Mouse (Mus musculus): ENCODE measurements at regions not wholly inside any gene's neighbourhood (a gene's known extent, or its start where the extent isn't known, plus 50 kb on each side); places are given as distances from the start of the nearest gene placed in this dataset.

DNA sequence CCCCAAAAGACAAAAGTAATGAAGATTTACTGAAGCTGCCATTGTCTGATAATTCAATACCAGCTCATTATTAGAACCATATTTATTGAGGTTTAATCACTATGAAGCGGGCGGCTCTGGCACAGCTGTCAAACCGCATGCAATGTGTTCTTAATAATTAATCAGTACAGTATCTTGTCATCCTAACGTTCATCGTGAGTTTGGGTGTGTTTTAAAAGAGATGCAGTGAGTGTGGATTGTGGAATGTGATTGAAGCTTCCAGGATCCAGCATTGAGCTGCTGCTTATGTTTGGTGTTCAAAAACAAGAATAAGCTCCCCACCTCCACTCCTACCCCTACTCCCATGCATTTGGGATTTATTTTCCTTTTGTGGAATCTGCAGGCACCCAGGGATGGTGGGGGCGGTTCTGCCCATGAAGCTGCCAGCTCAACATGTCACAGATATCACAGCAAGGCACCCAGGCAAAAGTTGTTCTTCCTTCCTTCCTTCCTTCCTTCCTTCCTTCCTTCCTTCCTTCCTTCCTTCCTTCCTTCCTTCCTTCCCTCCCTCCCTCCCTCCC is 224.6 kb downstream of the Ttc32 start:
- intact Hi-C loops (cut with DNase I; ENCODE audit: low total_unique reads): loop anchor here (10.0 kb wide), 1 partner anchor 80 kb away; no protein-coding TSS in a partner anchor
- DNase-seq: no peak

DNA sequence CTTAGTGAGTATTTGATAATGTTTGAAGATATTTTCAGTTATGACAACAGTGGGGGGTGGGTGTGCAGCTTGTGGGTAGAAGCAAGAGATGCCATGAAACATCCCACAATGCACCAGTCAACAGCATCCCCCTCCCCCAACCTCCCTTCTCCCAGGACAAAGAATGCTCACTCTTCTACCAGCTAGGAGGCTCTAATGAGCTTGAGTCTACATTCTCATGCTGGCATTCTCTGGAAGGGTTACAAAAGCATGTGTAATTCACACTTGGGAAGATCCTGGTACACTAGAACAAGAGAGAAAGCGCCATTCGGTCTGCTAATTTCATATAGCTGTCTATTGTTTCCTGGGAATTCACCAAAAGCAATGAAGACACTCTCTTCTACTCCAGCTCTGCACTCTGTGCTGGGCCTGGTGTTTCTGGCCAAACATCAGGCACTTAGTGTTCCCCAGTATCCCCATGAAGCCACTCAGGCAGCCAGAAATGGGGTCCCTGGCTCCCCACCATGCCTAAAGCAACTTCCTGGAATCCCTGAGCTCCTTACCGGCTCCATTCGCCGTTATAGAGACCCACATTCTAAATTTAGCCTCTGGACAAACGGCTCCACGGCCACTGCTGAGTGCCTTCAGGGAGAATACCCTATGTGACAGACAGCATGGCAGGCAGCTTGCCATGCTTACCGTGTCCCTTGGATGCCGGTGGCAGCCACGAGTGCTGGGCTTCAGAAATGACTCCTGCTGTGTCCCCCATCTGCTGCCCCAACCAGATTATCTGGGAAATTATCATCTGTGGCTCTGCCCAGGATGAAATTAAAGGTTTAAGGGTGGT is 226.1 kb downstream of the Ttc32 start:
- intact Hi-C loops (cut with DNase I; ENCODE audit: low total_unique reads): loop anchor here (10.0 kb wide), 1 partner anchor 81 kb away; no protein-coding TSS in a partner anchor
- no peak for DNase-seq

DNA sequence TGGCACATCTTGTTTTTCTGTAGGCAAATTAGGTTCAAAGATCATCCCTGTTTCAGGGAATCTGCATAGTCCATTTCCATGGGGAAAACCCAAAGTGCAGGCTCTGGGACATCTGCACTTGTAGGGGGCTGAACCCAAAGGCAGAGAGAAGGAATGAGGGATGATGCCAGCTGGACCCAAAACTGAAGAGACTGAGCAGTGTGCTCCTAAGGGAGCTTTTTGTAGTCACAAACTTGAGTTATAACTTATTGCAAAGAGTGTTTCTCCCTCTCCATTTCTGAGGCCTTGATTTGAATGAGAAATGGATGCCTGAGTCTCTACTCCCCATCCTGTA is 226.7 kb downstream of the Ttc32 start:
- DNase-seq: no peak
- intact Hi-C loops (cut with DNase I; ENCODE audit: low total_unique reads): loop anchor here (10.0 kb wide), 1 partner anchor 82 kb away; no protein-coding TSS in a partner anchor

DNA sequence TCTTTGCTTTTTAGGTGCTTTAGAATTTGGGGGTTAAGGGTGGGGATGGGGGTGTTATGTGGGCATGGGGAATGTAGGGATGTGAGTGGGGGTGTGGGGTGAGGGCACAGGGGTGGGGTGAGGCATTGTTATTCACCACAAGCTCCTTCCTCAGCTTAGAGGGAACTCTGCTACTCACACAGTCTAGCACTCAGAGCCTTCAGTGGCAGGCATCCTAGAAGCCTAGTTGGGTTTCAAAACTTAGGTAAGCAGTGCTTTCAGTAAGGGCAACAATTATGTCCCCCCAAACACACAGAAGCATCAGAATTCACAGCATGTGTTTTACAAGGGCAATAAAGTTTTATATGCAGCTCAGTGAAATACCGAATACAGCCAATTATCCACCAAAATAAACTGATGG is 228.4 kb downstream of the Ttc32 start:
- DNase-seq: no peak
- intact Hi-C loops (cut with DNase I; ENCODE audit: low total_unique reads): loop anchor here (10.0 kb wide), 1 partner anchor 83 kb away; no protein-coding TSS in a partner anchor

DNA sequence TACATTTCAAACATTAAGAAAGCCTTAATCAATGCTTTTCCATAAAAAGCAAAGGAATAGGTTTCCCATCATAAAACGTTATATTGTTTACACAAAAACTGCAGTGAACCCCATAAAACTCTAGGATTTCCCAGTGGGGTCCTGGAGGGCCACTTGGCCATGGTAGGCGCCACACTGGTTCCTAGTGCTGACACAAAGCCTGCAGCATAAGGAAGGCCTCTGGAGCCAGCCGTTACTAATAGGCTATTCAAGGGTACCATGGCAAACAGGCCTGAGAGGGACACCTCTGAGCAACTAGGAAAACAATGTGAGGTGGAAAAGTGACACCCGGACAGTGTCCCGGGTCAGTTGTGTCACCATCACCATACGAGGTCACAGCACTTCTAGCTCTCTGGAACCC is 231.9 kb downstream of the Ttc32 start:
- intact Hi-C loops (cut with DNase I; ENCODE audit: low total_unique reads): no loop called here
- no peak for DNase-seq

DNA sequence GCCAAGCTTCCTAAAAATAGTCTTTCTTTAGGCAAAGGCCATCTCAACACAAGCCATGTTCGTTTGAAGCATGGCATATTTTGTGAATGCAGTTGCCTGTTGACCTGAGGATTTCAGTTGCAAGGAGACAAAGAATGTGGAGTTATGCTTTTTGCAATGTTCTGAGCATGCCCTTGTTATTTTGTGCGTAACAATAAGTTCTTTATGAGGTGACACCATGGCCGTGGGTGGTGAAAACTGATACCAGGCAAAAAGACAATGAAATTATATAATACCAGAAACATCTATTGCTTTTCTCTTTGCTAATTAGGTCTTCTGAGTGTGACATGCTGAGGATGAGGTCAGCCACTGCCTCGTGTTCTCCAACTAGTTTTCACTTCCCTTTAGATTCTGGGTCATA is 236.4 kb downstream of the Ttc32 start:
- DNase-seq: no peak
- intact Hi-C loops (cut with DNase I; ENCODE audit: low total_unique reads): no loop called here

DNA sequence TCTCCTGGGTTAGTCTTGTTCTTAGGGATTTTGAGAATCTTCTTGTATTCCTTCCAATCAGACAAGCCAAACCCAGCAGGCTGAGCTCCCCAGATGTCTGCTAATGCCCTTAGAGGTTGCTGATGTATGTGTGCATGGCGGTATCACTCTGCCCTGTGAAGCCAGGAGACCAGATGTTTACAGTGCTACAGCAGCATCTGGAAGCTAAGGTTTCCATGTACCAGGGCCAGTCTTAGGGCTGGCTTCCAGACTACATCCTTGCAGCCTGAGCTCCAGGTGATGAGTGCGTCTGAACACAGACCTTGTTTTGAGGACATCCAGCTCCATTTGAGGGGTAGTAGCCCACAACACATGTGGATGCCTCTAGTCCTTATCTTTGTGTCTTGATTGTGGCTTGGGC is 241.7 kb downstream of the Ttc32 start:
- no peak for DNase-seq
- intact Hi-C loops (cut with DNase I; ENCODE audit: low total_unique reads): no loop called here

DNA sequence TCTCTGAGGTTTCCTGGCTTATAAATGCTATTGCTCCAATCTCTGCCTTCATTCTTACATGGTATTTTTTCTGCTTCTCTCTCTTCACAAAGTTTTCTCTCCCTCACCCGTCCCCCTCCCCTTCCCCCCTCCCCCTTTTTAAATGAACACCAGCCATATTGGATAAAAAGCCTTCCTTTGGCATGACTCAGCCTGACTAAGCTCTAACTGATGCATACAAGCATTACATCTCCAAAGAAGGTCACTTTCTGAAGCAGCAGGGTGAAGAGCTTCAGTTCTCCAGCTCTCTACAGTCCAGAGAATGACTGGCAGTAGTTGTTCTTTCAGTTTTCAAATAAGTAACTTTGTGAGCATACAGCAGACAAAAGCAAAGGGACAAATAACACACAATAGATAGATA is 244.4 kb downstream of the Ttc32 start:
- no peak for DNase-seq
- intact Hi-C loops (cut with DNase I; ENCODE audit: low total_unique reads): no loop called here

DNA sequence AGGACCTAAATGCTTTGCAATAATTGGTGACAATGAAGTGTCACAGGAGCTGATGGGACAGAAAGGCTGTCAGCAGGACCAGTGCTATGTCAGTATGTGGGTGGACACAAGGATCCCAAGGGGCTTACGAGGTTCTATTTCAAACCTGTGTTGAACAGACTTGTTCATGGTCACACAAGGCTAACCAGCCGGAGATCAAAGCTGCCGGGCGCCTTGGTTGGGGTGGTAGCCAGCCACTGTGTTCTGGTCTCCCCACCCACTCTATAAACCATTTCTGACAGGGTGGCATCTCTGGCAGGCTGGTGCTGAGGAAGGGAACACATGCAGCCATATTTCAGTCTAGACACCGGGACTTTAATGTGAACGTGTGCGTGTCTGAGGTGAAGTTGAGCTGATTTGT is 245.9 kb downstream of the Ttc32 start:
- no peak for DNase-seq
- intact Hi-C loops (cut with DNase I; ENCODE audit: low total_unique reads): no loop called here

DNA sequence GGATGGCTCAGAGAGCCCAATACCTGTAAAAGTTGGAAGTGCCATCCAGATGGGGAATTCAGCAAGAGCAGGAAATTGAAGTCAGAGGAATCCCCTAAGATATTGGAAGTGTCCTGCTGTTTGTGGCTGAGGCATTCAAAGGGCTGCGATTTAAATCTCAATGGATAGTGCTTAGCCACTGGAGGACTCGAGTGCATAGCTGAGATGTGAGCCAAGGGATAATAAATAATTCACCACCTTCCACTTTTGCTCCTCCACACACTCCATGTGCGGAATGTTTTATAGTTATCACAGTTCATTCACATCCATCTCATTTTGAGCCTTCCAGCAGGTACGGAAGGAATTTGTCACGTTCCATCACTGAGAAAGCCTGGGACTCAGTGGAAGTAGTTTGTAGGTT is 248.9 kb downstream of the Ttc32 start:
- DNase-seq: no peak
- intact Hi-C loops (cut with DNase I; ENCODE audit: low total_unique reads): no loop called here

DNA sequence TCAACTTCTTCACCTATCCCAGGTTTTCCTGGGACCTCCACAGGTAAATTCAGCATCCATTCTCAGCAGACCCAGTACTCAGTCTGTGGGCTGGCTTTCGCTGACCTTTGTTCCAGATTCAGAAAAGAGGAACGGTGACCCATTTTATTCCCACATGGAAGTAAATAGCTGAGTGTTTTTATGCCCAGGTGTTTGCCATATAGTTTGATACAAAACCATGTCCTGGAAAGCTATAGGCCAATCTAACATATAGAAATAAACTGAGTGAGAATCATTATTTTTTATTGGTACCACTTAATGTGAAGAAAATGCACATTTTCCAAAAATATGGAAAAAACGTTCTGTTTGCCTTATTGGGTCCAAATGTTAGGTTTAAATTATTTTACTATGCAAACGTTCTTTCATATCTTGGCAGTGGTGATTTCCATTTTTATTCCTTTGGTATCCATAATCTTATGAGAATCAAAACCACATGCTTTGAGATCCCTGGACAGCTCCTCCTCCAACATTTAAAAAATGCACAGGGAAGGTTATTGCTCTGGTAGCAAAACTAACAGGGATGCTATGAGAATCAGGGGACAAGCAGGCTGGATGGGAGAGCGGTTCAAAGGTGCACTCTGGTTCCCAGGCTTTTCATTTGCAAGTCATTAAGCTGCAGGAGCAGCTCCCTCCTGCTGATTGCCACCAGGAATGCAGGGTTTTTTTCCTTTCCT is 250.3 kb downstream of the Ttc32 start:
- intact Hi-C loops (cut with DNase I; ENCODE audit: low total_unique reads): no loop called here
- DNase-seq: no peak

DNA sequence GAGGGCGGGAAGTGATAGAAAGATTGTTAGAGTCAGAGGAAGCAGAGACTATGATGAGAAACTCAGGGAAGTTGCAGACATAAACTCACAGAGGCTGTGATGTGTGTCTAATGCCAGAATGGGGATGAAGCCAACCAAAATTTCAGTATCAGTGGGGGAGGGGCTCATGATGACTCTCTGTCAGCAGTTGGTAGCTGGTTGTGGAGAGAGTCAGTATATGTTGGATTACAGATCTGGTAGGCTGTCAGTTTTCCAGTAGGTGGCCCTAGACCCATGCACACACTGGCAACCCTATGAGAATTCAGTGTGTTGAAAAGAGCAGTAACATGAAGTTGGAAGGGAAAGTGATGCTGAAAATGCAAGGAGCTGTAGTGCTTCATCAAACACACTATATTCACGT is 257.5 kb downstream of the Ttc32 start:
- no peak for DNase-seq
- intact Hi-C loops (cut with DNase I; ENCODE audit: low total_unique reads): no loop called here

DNA sequence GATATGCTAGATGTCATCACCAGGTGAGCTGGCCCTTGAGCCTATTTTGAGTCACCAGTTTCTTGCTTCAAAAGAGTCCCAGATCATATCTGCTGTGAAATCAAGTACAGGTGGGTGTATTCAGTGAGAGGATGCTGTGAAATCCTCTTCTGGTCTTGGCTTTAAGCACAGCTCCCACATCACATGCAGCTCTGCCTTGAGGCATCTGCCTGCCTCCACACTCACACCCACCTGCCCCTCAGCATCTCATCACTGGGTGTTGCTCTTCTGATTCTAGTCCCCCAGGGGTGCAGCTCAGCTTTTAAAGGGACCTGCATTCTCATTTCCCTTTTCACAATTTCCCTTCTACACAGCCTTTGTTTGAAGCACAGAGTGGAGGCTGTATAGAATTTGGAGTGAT is 262.9 kb downstream of the Ttc32 start:
- no peak for DNase-seq
- intact Hi-C loops (cut with DNase I; ENCODE audit: low total_unique reads): no loop called here

DNA sequence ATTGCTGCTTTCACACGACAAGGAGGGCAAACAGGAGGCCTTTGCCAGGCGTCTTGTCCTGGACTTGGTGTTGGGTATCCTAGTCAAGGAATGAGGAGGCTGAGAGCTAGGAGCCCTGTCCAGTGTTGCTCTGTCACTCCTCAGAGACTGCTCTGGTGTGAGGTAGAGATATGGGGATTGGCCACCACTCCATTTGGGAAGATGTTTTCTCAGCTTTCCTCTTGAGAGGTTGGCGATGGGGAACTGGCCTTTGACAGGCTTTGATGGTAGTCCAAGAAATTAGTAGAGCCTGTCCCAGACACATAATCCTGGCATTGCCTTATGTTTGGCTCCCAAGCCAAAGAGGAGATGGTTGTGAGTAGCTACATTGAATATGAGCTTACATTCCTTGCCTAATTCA is 265.4 kb downstream of the Ttc32 start:
- no peak for DNase-seq
- intact Hi-C loops (cut with DNase I; ENCODE audit: low total_unique reads): no loop called here

DNA sequence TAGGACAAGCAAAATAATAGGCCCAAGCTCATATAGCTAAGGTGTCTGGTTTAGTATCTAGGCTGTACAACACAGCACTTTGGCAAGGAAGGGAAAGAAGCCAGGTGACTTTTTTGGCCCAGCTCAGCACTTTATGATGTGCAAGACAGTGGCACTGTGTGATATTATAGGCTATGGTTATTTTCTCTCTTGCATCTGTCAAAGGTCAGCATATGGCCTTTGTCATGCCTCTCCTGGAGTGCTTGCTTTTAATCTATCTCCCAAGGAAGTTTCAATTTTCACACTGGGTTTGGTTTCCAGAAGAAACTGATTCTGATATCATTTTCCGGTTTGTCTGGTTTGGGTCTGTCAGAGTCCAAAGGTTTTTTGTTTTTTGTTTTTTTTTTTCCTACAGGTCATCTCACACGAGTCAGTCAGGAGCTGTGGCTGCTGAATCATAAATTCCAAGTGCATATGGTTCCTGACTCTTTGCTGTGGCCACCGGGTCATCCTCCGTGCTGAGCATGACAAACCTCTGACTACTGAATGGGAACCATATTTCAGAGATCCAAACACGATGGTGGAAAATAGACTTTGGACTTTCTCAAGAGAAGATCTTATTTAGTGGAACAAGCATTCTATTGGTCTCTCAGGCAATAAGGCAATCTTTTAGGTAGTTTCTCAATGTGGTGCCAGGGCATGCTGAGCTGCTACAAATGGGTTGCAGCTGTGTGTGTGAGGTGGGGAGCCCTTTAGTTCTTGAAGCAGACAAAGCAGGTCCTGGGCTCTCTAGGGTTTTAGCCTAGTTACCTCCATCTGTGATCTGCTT is 269.3 kb downstream of the Ttc32 start:
- intact Hi-C loops (cut with DNase I; ENCODE audit: low total_unique reads): no loop called here
- no peak for DNase-seq

DNA sequence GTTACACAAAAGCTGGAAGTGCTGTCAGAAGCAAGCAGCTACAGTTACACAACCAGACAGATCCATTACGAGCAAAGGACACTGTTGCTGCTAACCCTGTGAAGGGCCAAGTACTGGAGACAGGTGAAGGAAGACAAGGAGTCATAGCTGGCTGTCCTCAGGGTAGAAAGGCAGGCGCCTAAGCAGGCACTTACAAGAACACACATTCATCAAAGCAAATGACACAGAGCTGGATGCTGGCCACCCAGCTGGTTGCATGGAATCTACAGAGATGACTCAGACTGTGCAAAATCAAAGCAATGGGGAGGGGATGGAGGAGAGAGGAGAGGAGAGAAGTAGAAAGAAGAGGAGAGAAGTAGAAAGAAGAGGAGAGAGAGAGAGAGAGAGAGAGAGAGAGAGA is 265.8 kb upstream of the Osr1 start:
- peak; percentile 32 for DNase-seq
- intact Hi-C loops (cut with DNase I; ENCODE audit: low total_unique reads): no loop called here

DNA sequence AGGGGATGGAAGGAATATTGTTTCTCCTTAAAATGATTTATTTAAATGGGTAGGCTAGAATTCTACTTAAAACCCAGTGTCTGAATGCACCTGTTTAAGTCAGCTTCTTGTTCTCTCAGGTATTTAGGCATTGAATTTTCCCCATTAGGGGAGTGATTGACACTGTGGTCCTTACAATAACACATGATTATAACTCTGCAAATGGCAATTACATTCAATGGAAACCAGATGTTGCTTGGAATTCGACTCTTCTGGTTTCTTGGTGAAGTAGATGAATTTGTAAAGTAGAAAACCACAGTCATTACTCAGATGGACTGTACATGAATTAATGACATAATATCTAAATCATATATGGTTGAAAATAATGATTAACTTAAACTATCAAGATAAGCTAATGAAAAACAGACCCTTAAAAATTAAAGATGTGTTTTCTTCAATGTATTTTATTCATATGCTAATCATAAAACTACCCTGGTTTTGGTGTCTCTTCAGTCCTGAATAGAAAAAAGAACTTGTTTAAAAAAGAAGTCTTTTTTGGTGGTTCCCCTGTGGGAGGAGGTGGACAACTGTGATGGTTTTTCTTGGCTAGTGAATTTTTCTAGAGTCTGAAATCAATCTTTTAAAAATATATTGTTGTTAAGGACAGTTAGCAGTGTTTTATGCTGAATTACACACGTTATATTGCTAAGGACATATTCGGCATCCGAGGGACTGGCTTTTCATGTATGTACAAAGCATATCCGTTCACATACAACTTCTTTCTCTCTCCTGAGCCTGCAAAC is 231.8 kb upstream of the Osr1 start:
- intact Hi-C loops (cut with DNase I; ENCODE audit: low total_unique reads): no loop called here
- no peak for DNase-seq

DNA sequence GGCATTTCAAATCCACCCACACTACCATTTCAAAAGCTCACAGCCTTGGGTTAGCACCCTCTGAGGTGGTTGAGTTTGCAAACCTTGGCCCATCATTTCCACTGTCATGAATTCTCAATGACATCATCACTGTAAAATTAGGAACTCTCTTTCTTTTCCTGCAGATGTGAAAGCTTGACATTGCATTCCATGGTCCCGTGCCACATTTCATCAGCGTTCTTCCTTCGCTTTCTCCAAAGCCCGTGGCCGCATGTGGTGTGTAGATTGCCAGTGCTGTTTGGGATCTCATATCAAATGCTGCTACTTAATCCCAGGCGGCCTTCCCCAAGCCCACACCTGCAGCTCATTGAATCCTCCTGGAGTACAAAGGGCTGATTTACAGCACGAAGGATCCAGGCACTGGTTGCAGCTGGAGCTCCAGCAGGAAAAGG is 231.1 kb upstream of the Osr1 start:
- intact Hi-C loops (cut with DNase I; ENCODE audit: low total_unique reads): no loop called here
- peak; percentile 40 for DNase-seq

DNA sequence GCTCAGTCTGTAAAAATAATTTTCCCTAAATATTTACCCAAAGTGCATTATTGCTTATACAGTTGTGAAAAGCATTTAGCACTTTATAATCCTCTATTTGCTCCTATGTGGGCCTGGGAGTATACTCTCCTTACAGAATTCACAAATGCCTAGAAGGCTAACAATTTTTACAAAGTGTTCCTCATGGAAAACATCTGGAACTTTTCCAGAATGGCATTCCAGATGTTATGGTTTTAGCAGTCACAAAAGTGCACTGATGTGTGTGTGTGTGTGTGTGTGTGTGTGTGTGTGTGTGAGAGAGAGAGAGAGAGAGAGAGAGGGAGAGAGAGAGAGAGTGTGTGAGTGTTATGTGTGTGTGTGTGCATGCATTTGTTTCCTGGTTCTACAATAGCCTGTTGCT is 229.1 kb upstream of the Osr1 start:
- intact Hi-C loops (cut with DNase I; ENCODE audit: low total_unique reads): no loop called here
- no peak for DNase-seq
